Mouse (Mus musculus): ENCODE measurements around the gene Slc6a18.

DNA sequence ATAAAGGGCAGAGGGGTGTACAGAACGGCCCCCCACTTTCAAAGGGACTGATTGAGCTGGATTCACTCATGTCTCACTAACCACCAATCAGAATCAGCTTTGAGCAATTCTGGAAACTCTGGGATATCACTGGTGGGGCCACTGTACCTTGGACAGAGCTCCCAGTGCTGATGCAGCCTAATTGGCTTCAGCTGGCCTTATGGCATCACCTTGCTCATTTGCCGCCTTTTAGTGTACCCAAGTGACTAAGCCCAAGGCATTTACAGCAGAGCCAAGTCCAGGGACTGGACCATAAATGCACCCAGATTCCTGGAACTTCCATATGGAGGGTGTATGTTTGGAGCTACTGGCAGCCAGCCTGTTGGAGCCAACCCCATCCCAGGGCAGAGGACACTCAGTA, 18.9 kb downstream of the Slc6a18 start:
- TF ChIP-seq CTCF (IDR thresholded peaks at IDR 0.05; ENCODE audit: control insufficient read depth, insufficient read depth, insufficient read length) (no peak), MYOD1 (IDR thresholded peaks at IDR 0.05; ENCODE audit: control insufficient read depth, insufficient read length, low read depth) (no peak), FOSL1 (IDR thresholded peaks at IDR 0.05; ENCODE audit: insufficient read depth, low read length, poor library complexity, severe bottlenecking) (no peak), MYOG (IDR thresholded peaks at IDR 0.05; ENCODE audit: control insufficient read depth, extremely low read depth, insufficient read length) (no peak), CEBPB (IDR thresholded peaks at IDR 0.05; ENCODE audit: low read depth) (no peak), USF1 (IDR thresholded peaks at IDR 0.05; ENCODE audit: low read depth) (no peak), MAX (IDR thresholded peaks at IDR 0.05) (no peak)

Data from C2C12 (cell line).